Mouse (Mus musculus): ENCODE data around the gene Cbr2. TPM values are rescaled to one million over a fixed set of nuclear protein-coding genes. Genes with fewer than 3 reads are reported as not detected.
A peak's percentile ranks its signal among the peaks of the same experiment; 100 is the strongest.

Gene Cbr2
- polyA plus RNA-seq, 1 experiment, result 6.9 TPM

- under 1% methylated on average over 53 of the region's 53 CpGs for WGBS
- peak; percentile 100 for DNase-seq (ENCODE audit: low read depth, low spot score)
Measured at GRCm38 (mm10) chr11:120713580-120714518, 18.1 kb downstream of the Cbr2 start, which contains the start of the genes Cenpx and Lrrc45. Gene Cenpx, minus strand, starts transcription at chr11:120713738. Gene Lrrc45, plus strand, starts transcription at chr11:120713925.

GRCm38 (mm10) chr11:120712771-120713568 lies 18.9 kb downstream of the Cbr2 start:
- WGBS, result under 1% methylated on average over 38 of the region's 38 CpGs
- no peak for DNase-seq (ENCODE audit: low read depth, low spot score)

GRCm38 (mm10) chr11:120711980-120712604 lies 19.8 kb downstream of the Cbr2 start:
- 67% methylated on average over 8 of the region's 8 CpGs for WGBS
- DNase-seq (ENCODE audit: low read depth, low spot score), result no peak

- DNase-seq (ENCODE audit: low read depth, low spot score), result no peak
- 75% methylated on average over 5 of the region's 5 CpGs for WGBS
Measured at GRCm38 (mm10) chr11:120710672-120711071, 21.2 kb downstream of the Cbr2 start.

GRCm38 (mm10) chr11:120709551-120709950 lies 22.4 kb downstream of the Cbr2 start:
- 41% methylated on average over 2 of the region's 2 CpGs for WGBS
- no peak for DNase-seq (ENCODE audit: low read depth, low spot score)

- no peak for DNase-seq (ENCODE audit: low read depth, low spot score)
Measured at GRCm38 (mm10) chr11:120707969-120708368, 23.9 kb downstream of the Cbr2 start.

GRCm38 (mm10) chr11:120707225-120707624 lies 24.7 kb downstream of the Cbr2 start:
- WGBS, result 74% methylated on average over 12 of the region's 12 CpGs
- no peak for DNase-seq (ENCODE audit: low read depth, low spot score)

More at GRCm38 (mm10) chr11:120707969-120708368, 23.9 kb downstream of the Cbr2 start:
- 57% methylated on average over 5 of the region's 5 CpGs for WGBS

GRCm38 (mm10) chr11:120706120-120706519 lies 25.8 kb downstream of the Cbr2 start:
- WGBS, result 68% methylated on average over 5 of the region's 5 CpGs

GRCm38 (mm10) chr11:120704486-120705325 lies 27.2 kb downstream of the Cbr2 start:
- DNase-seq (ENCODE audit: low read depth, low spot score), result no peak
- whole genome bisulfite sequencing, result 76% methylated on average over 8 of the region's 8 CpGs

More at GRCm38 (mm10) chr11:120706120-120706519, 25.8 kb downstream of the Cbr2 start:
- DNase-seq (ENCODE audit: low read depth, low spot score), result no peak

GRCm38 (mm10) chr11:120703696-120704454 lies 28.0 kb downstream of the Cbr2 start:
- no peak for DNase-seq (ENCODE audit: low read depth, low spot score)
- 36% methylated on average over 15 of the region's 15 CpGs for WGBS

- no peak for DNase-seq (ENCODE audit: low read depth, low spot score)
- WGBS, result 73% methylated on average over 10 of the region's 10 CpGs
Measured at GRCm38 (mm10) chr11:120697741-120698140, 34.2 kb downstream of the Cbr2 start.

GRCm38 (mm10) chr11:120696568-120696967 lies 35.3 kb downstream of the Cbr2 start:
- DNase-seq (ENCODE audit: low read depth, low spot score), result no peak
- 93% methylated on average over 6 of the region's 6 CpGs for WGBS

GRCm38 (mm10) chr11:120695641-120696040 lies 36.3 kb downstream of the Cbr2 start:
- WGBS, result 80% methylated on average over 12 of the region's 12 CpGs
- no peak for DNase-seq (ENCODE audit: low read depth, low spot score)

- DNase-seq (ENCODE audit: low read depth, low spot score), result no peak
- WGBS, result 71% methylated on average over 4 of the region's 4 CpGs
Measured at GRCm38 (mm10) chr11:120695184-120695583, 36.7 kb downstream of the Cbr2 start.

GRCm38 (mm10) chr11:120693461-120693860 lies 38.5 kb downstream of the Cbr2 start:
- DNase-seq (ENCODE audit: low read depth, low spot score), result no peak
- 84% methylated on average over 3 of the region's 3 CpGs for WGBS

- DNase-seq (ENCODE audit: low read depth, low spot score), result no peak
- WGBS, result 38% methylated on average over 4 of the region's 4 CpGs
Measured at GRCm38 (mm10) chr11:120692471-120693011, 39.4 kb downstream of the Cbr2 start.

GRCm38 (mm10) chr11:120689365-120689764 lies 42.5 kb downstream of the Cbr2 start:
- no peak for DNase-seq (ENCODE audit: low read depth, low spot score)
- WGBS, result 89% methylated on average over 3 of the region's 3 CpGs
